Mouse (Mus musculus): ENCODE results near the gene Psmd5. TPM values are rescaled to one million over a fixed set of nuclear protein-coding genes. Genes with fewer than 3 reads are reported as not detected.
A peak's percentile ranks its signal among the peaks of the same experiment; 100 is the strongest.
"Not testable (repeated sequence)": the region's sequence is repeated elsewhere in the genome, so short reads cannot be mapped to it uniquely, and the experiment has no call there.

Psmd5 gene
- total and polyA plus RNA-seq, 2 experiments from 2014 or later, result 28.6 to 37.2 TPM

- ATAC-seq (ENCODE audit: insufficient read depth, low read depth) (no peak), DNase-seq (ENCODE audit: low spot score) (no peak)
- Histone ChIP-seq H3K9me3 (replicated peaks; ENCODE audit: control insufficient read depth, low read length) (no peaks in the 10 kb centered on the region), H3K4me3 (ENCODE audit: low read depth, low read length) (no peak overlapping the region), H3K4me2 (ENCODE audit: low read depth, low read length) (peak overlapping the region; percentile 41), H3K27ac (ENCODE audit: low read depth) (no peak overlapping the region), H3K4me1 (ENCODE audit: control insufficient read depth, insufficient read depth) (peaks cover 26% of the 10 kb centered on the region), H3K9ac (replicated peaks; ENCODE audit: low read depth, low read length) (no peak overlapping the region), H3K36me3 (replicated peaks; ENCODE audit: control insufficient read depth, insufficient read depth, low read length) (peaks cover 12% of the 10 kb centered on the region; the same call in 1 of the 2 replicates), H3K27me3 (ENCODE audit: control insufficient read depth, insufficient read depth, low read length) (no peaks in the 10 kb centered on the region)
- no peak for TF ChIP-seq CTCF (IDR thresholded peaks at IDR 0.05; ENCODE audit: low read depth)
- TF ChIP-seq EP300 (IDR thresholded peaks at IDR 0.05; ENCODE audit: low read depth), result no peak
- WGBS, result 74% methylated on average over 3 of the region's 3 CpGs
Measured at GRCm38 (mm10) chr2:34803746-34804145, 71.0 kb downstream of the Psmd5 start.

- not testable (repeated sequence) for H3K9me3 ChIP-seq (replicated peaks; ENCODE audit: control insufficient read depth, low read length); H3K27me3 ChIP-seq (ENCODE audit: control insufficient read depth, insufficient read depth, low read length)
- DNase-seq (ENCODE audit: low spot score) (peak; percentile 31), ATAC-seq (ENCODE audit: insufficient read depth, low read depth) (peak; percentile 64)
- Histone ChIP-seq H3K9ac (replicated peaks; ENCODE audit: low read depth, low read length) (peak overlapping the region; percentile 83), H3K4me3 (ENCODE audit: low read depth, low read length) (peak overlapping the region; percentile 83), H3K36me3 (replicated peaks; ENCODE audit: control insufficient read depth, insufficient read depth, low read length) (peaks cover 11% of the 10 kb centered on the region; the same call in 1 of the 2 replicates), H3K4me2 (ENCODE audit: low read depth, low read length) (peak overlapping the region; percentile 76), H3K27ac (ENCODE audit: low read depth) (peak overlapping the region; percentile 98), H3K4me1 (ENCODE audit: control insufficient read depth, insufficient read depth) (peaks cover 26% of the 10 kb centered on the region)
- WGBS, result 2% methylated on average over 22 of the region's 32 CpGs
Measured at GRCm38 (mm10) chr2:34802565-34803245, 72.1 kb downstream of the Psmd5 start.

- TF ChIP-seq CTCF (IDR thresholded peaks at IDR 0.05; ENCODE audit: low read depth), result no peak
- TF ChIP-seq EP300 (IDR thresholded peaks at IDR 0.05; ENCODE audit: low read depth), result 0 out of 2 replicates have a peak, but pooled peaks have one; percentile 35
- peak overlapping the region; percentile 98 for H3K27ac ChIP-seq (ENCODE audit: low read depth)
- peak; percentile 98 for ATAC-seq (ENCODE audit: insufficient read depth, low read depth)
- H3K4me3 ChIP-seq (ENCODE audit: low read depth, low read length), result peak overlapping the region; percentile 83
- no peaks in the 10 kb centered on the region for H3K27me3 ChIP-seq (ENCODE audit: control insufficient read depth, insufficient read depth, low read length)
- H3K4me2 ChIP-seq (ENCODE audit: low read depth, low read length), result peak overlapping the region; percentile 76
- peak; percentile 99 for DNase-seq (ENCODE audit: low spot score)
- peaks cover 26% of the 10 kb centered on the region for H3K4me1 ChIP-seq (ENCODE audit: control insufficient read depth, insufficient read depth)
- H3K9me3 ChIP-seq (replicated peaks; ENCODE audit: control insufficient read depth, low read length), result no peaks in the 10 kb centered on the region
- H3K36me3 ChIP-seq (replicated peaks; ENCODE audit: control insufficient read depth, insufficient read depth, low read length), result 0 out of 2 replicates have a peak, but pooled peaks cover 11% of the 10 kb centered on the region
- WGBS, result 5% methylated on average over 39 of the region's 39 CpGs
- H3K9ac ChIP-seq (replicated peaks; ENCODE audit: low read depth, low read length), result peak overlapping the region; percentile 83
Measured at GRCm38 (mm10) chr2:34801516-34802482, 73.0 kb downstream of the Psmd5 start.

GRCm38 (mm10) chr2:34800371-34800770 lies 74.4 kb downstream of the Psmd5 start:
- H3K27ac ChIP-seq (ENCODE audit: low read depth), result peak overlapping the region; percentile 77
- H3K9me3 ChIP-seq (replicated peaks; ENCODE audit: control insufficient read depth, low read length), result no peaks in the 10 kb centered on the region
- H3K27me3 ChIP-seq (ENCODE audit: control insufficient read depth, insufficient read depth, low read length), result no peaks in the 10 kb centered on the region
- peaks cover 26% of the 10 kb centered on the region for H3K4me1 ChIP-seq (ENCODE audit: control insufficient read depth, insufficient read depth)
- peaks cover 9% of the 10 kb centered on the region; the same call in 1 of the 2 replicates for H3K36me3 ChIP-seq (replicated peaks; ENCODE audit: control insufficient read depth, insufficient read depth, low read length)
- H3K4me3 ChIP-seq (ENCODE audit: low read depth, low read length), result 0 out of 2 replicates have a peak overlapping the region, but pooled peaks have one; percentile 78
- DNase-seq (ENCODE audit: low spot score) (no peak), ATAC-seq (ENCODE audit: insufficient read depth, low read depth) (no peak)
- H3K4me2 ChIP-seq (ENCODE audit: low read depth, low read length), result peak overlapping the region; percentile 98; the same call in 1 of the 2 replicates
- 63% methylated on average over 7 of the region's 7 CpGs for WGBS
- TF ChIP-seq CTCF (IDR thresholded peaks at IDR 0.05; ENCODE audit: low read depth) (no peak), EP300 (IDR thresholded peaks at IDR 0.05; ENCODE audit: low read depth) (no peak)
- no peak overlapping the region for H3K9ac ChIP-seq (replicated peaks; ENCODE audit: low read depth, low read length)

Other genes starting within 250 kb of the Psmd5 start
- gene Gapvd1, start 119.7 kb downstream of the Psmd5 start, total RNA-seq (2014; rRNA removed; ENCODE audit: low replicate concordance), result 29.7 and 36.1 TPM in 2 replicates
- 34.1 and 43.4 TPM in 2 replicates for gene Gapvd1, start 119.7 kb downstream of the Psmd5 start, polyA plus RNA-seq (2015; fragmentation: Nextera tagmentation; extraction: Ambion mirVana)
- 160 and 175 TPM in 2 replicates for gene Hspa5, start 103.0 kb downstream of the Psmd5 start, total RNA-seq (2014; rRNA removed; ENCODE audit: low replicate concordance)
- gene Hspa5, start 103.0 kb downstream of the Psmd5 start, polyA plus RNA-seq (2015; fragmentation: Nextera tagmentation; extraction: Ambion mirVana), result 348 and 437 TPM in 2 replicates
- gene Rabepk, start 75.1 kb downstream of the Psmd5 start, total RNA-seq (2014; rRNA removed; ENCODE audit: low replicate concordance), result 18.6 and 31.0 TPM in 2 replicates
- 20.1 and 22.1 TPM in 2 replicates for gene Rabepk, start 75.1 kb downstream of the Psmd5 start, polyA plus RNA-seq (2015; fragmentation: Nextera tagmentation; extraction: Ambion mirVana)
- 73.8 and 75.8 TPM in 2 replicates for gene Fbxw2, start 48.7 kb downstream of the Psmd5 start, total RNA-seq (2014; rRNA removed; ENCODE audit: low replicate concordance)
- gene Fbxw2, start 48.7 kb downstream of the Psmd5 start, polyA plus RNA-seq (2015; fragmentation: Nextera tagmentation; extraction: Ambion mirVana), result 51.9 and 52.3 TPM in 2 replicates
- gene Gm34653, start 42.0 kb downstream of the Psmd5 start, total RNA-seq (2014; rRNA removed; ENCODE audit: low replicate concordance), result not detected in 2 replicates
- gene Gm34653, start 42.0 kb downstream of the Psmd5 start, polyA plus RNA-seq (2015; fragmentation: Nextera tagmentation; extraction: Ambion mirVana), result not detected in 2 replicates
- gene Cutal, start 572 bp downstream of the Psmd5 start, total RNA-seq (2014; rRNA removed; ENCODE audit: low replicate concordance), result 0.19 TPM in 1 of 2 replicates, not detected in the other
- 0.25 and 0.32 TPM in 2 replicates for gene Cutal, start 572 bp downstream of the Psmd5 start, polyA plus RNA-seq (2015; fragmentation: Nextera tagmentation; extraction: Ambion mirVana)
- gene Phf19, start 39.1 kb upstream of the Psmd5 start, total RNA-seq (2014; rRNA removed; ENCODE audit: low replicate concordance), result 2.4 and 5.7 TPM in 2 replicates
- gene Phf19, start 39.1 kb upstream of the Psmd5 start, polyA plus RNA-seq (2015; fragmentation: Nextera tagmentation; extraction: Ambion mirVana), result 1.0 and 1.6 TPM in 2 replicates
- gene Traf1, start 86.8 kb upstream of the Psmd5 start, total RNA-seq (2014; rRNA removed; ENCODE audit: low replicate concordance), result 0.23 and 0.73 TPM in 2 replicates
- 1.1 TPM in 2 replicates for gene Traf1, start 86.8 kb upstream of the Psmd5 start, polyA plus RNA-seq (2015; fragmentation: Nextera tagmentation; extraction: Ambion mirVana)
- 0.04 TPM in 1 of 2 replicates, not detected in the other for gene Hc, start 186.5 kb upstream of the Psmd5 start, total RNA-seq (2014; rRNA removed; ENCODE audit: low replicate concordance)
- 0.12 TPM in 1 of 2 replicates, not detected in the other for gene Hc, start 186.5 kb upstream of the Psmd5 start, polyA plus RNA-seq (2015; fragmentation: Nextera tagmentation; extraction: Ambion mirVana)
- gene AI182371, start 226.6 kb upstream of the Psmd5 start, total RNA-seq (2014; rRNA removed; ENCODE audit: low replicate concordance), result 0.46 TPM in 1 of 2 replicates, not detected in the other
- 0.10 and 0.20 TPM in 2 replicates for gene AI182371, start 226.6 kb upstream of the Psmd5 start, polyA plus RNA-seq (2015; fragmentation: Nextera tagmentation; extraction: Ambion mirVana)
- 5.8 and 17.7 TPM in 2 replicates for gene Cntrl, start 234.5 kb upstream of the Psmd5 start, total RNA-seq (2014; rRNA removed; ENCODE audit: low replicate concordance)
- gene Cntrl, start 234.5 kb upstream of the Psmd5 start, polyA plus RNA-seq (2015; fragmentation: Nextera tagmentation; extraction: Ambion mirVana), result 8.6 and 9.1 TPM in 2 replicates